Mouse (Mus musculus): Measurements from ENCODE around the gene Ascl2. TPM values are rescaled to one million over a fixed set of nuclear protein-coding genes. Genes with fewer than 3 reads are reported as not detected.

Ascl2 gene
- polyA plus RNA-seq (2012; rRNA removed), result 0.46 and 0.62 TPM in 2 replicates

GRCm38 (mm10) chr7:142968809-142969511, at the start of gene Ascl2:
Ascl2 (minus strand) TSS chr7:142969264.

GRCm38 (mm10) chr7:143004727-143005343, 35.8 kb upstream of the Ascl2 start, which contains the start of gene Tspan32:
Tspan32 (plus strand) TSS chr7:143005046.

GRCm38 (mm10) chr7:142931028-142931427, 38.0 kb downstream of the Ascl2 start, which contains the start of gene Th:
Th (minus strand) TSS chr7:142931128.

Other genes with a start within 250 kb of the Ascl2 start
- not detected in 2 replicates for gene Ins2, start 225.9 kb downstream of the Ascl2 start, polyA plus RNA-seq (2012; rRNA removed)
- 7.0 and 7.1 TPM in 2 replicates for gene Th, start 38.1 kb downstream of the Ascl2 start, polyA plus RNA-seq (2012; rRNA removed)
- 6.1 and 6.4 TPM in 2 replicates for gene Tspan32, start 35.8 kb upstream of the Ascl2 start, polyA plus RNA-seq (2012; rRNA removed)
- 141 and 240 TPM in 2 replicates for gene Cd81, start 83.5 kb upstream of the Ascl2 start, polyA plus RNA-seq (2012; rRNA removed)
- 105 and 131 TPM in 2 replicates for gene Tssc4, start 100.0 kb upstream of the Ascl2 start, polyA plus RNA-seq (2012; rRNA removed)
- 0.83 and 2.5 TPM in 2 replicates for gene Trpm5, start 125.4 kb upstream of the Ascl2 start, polyA plus RNA-seq (2012; rRNA removed)
- gene Kcnq1, start 137.1 kb upstream of the Ascl2 start, polyA plus RNA-seq (2012; rRNA removed), result 1.1 and 2.1 TPM in 2 replicates

Measured in central nervous system, embryonic 11.5 days (tissue).